Mouse (Mus musculus) cerebellum, postnatal 4 days (tissue): ENCODE measurements around the gene Tmem170.

Experiments used
- DNase-seq, 2 experiments: peaks; one replicate each; pipeline ENCODE4 v3.0.0; 2022; ENCODE audit warnings: low spot score in 2 of 2, mixed read lengths in 1 of 2

Gene Tmem170

GRCm38 (mm10) chr8:111876355-111876948 lies at the start of gene Tmem170:
Gene Tmem170 (minus strand): TSS chr8:111876750.
- DNase-seq, result peak; percentile 96 to 99

GRCm38 (mm10) chr8:111924976-111925375 lies 48.4 kb upstream of the Tmem170 start:
- no peak for DNase-seq

DNA sequence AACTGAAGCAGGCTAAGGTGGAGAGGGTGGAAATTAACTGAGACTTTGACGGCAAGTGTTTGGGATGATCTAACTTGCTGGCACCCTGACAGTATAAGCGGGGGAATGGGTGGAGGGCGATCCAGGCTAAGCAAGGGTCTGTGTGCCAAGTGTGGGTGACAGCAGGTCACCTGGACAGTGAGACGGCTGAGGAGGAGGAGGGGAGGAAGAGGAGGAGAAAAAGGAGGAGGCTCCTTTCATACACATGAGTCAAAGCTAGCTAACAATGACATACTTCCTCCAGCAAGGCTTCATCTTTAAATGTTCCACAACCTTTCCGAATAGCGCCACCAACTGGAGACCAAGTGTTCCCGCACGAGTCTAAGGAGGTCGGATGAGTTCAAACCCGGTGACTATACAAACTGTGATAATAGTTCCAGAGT lies 46.8 kb upstream of the Tmem170 start:
- peak in 1 of 2 experiments; percentile 60 for DNase-seq

DNA sequence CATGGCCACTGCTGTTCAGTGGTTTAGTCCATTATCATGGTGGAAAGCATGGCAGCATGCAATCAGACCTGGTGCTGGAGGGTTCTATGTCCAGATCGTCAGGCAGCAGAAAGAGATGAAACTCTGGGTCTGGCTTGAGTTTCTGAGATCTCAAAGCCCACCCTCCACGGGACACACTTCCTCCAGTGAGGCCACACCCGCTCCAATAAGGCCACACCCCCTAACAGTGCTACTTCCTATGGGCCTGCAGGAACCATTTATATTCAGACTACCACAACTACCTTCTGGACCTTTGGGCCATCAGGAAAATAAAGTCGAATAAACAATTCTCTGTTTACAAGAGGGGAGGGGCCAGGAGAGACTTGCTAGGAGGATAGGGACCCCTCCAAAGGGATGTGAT lies 44.4 kb upstream of the Tmem170 start:
- no peak for DNase-seq

DNA sequence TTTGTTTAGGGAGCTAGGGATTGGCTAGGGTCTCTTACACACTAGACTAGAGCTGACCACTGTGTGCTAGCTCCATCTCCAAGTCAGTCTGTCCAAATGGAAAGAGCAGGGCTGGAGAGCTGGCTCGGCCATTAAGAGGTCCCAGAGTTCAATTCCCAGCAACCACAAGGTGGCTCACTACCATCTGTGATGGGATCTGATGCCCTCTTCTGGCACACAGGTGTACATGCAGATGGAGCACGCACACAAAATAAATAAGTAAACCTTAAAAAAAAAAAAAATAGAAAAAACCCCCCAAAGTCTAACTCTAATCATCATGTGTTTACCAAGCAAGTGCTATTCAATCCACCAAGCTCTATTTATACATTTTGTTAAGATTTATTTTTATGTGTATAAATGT lies 43.1 kb upstream of the Tmem170 start:
- no peak for DNase-seq

DNA sequence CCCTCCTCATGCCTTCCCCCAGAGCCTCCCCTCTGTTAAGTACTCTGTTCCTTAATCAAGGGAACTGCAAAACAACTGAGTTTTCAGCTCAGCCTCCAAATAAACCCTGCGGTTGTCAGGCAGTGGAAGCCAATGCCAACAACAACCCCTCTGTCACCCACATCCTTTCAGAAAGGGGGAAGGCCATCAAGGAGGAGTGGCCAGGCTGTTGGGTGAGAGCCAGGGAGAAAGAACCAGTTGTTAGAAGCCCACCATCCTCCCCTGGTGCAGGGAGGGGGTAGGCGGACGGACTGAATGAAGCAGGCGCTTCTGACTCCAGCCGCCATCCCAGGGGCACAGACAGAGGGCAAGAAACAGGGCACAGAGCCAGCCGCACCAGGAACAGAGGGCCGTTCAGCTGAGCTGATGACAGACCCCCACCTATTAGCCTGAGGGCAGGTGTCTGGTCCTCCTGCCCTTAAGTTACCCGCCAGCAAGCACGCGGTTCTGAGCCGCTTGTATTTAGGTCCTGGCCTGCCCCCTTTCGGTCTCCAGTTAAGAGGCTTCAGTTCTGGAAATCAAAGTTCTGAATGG lies 36.4 kb upstream of the Tmem170 start:
- DNase-seq, result peak in 1 of 2 experiments; percentile 49

GRCm38 (mm10) chr8:111911572-111911971 lies 35.0 kb upstream of the Tmem170 start:
- no peak for DNase-seq

DNA sequence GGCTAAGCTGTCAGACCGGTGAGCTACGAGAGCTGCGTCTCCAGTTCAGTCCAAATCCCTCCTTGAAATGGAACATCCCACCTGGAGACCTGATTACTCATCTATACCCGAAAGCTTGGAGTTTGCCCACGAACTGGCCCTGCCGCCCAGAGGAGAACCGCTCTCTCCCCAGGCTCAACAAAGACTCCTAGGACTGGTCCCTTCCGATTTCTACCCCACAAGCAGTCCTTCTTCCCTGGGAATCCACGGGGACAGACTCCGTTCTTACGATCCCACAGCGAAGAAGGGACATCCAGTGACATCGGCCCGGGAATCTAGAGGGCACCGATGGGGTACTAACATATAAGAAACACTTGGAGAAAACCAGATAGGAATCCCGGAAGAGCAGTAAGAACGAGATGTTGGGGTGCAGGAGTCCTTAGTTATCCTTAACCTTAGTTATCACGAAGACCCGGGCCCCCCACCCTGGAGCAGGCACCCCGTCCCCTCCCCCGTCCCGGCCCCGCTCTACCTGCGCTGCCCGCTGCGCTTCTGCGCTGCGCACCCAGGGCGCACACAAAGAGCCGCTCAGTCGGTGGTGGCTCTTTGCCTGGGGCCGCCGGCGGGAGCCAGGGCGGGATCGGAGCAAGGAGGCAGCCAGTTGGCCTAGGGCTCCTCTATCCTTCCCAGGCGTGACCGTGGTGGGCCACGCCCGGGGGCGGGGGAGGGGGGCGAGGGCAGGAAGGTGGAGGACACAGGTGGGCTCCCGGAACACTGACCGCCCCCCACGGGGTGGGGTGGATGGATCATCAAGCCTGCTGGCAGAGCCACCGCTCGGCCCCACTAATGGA lies 33.3 kb upstream of the Tmem170 start, which contains the start of gene Chst5:
Gene Chst5 (minus strand): TSS at position 827 of the 830 bp plus-strand sequence.
- DNase-seq, result peak in 1 of 2 experiments; percentile 21

DNA sequence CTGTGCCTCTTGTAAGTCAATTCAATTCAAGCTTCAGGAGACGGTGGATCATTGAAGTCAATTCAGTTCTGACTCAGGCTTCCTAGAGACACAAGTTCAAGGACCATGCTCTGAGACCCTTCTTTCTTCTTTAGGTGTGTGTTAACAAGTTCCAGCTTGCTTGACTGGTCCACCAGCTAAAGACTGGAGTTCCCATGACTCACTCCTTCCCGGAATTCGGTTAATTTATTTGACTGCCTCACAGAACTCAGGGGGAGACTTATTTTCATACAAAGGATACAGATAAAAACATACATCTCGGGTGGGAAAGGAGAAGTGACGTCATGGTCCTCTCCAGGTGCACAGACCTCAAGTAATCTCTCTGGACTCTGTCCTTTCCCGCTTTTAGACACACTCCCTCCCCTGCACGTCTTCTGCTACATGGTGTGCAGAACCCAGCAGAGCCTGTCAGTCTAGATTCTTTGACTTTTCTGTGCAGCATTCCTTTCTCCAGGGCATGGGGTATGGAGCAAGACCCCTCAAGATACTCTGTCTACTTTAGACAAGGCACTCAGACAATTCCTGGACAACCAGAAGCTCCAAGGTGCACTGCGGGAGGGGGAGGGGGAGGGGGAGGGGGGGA lies 29.1 kb upstream of the Tmem170 start:
- DNase-seq, result no peak

- no peak for DNase-seq
Observed at GRCm38 (mm10) chr8:111902080-111902479, 25.5 kb upstream of the Tmem170 start.

DNA sequence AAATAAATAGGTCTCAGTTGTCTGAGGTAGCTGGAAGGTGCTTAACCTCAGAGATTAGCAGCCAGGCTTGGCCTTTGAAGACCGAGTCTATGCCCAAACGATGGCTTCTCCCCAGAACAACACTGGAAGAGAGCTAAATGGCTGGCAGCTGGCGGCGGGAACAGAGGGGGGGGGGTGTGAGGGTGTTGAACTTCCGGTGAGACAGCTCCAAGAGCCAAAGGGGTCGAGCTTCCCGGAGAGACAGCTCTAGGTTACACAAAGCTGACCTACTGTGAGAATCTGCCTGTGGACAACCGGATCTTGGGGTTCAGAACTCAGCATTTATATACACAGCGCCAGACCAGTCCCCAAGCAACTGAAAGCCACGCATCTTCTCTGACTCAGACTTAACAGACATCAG lies 22.0 kb upstream of the Tmem170 start:
- no peak for DNase-seq

- no peak for DNase-seq
Observed at GRCm38 (mm10) chr8:111894955-111895354, 18.4 kb upstream of the Tmem170 start.

- no peak for DNase-seq
Observed at GRCm38 (mm10) chr8:111892615-111893014, 16.1 kb upstream of the Tmem170 start.

DNA sequence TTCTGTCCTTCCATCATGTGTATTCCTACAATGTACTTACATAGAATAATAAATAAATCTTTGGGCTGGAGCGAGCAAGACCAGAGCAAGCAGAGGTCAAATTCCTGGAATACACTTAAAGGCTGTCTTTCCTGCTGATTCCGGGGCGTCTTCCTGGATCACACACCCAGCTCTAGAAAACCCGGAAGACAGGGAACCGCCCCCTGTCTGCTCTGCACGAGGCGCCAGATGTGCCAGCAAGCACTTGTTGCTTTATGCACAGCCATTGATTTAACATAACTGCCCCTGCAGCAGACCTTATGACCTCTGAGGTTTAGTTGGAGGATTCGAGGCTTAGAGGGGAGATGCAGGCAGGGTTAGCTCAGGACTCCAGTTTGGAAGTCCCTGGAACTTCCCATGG lies 15.4 kb upstream of the Tmem170 start:
- DNase-seq, result no peak

- DNase-seq, result no peak
Observed at GRCm38 (mm10) chr8:111890911-111891303, 14.4 kb upstream of the Tmem170 start.

DNA sequence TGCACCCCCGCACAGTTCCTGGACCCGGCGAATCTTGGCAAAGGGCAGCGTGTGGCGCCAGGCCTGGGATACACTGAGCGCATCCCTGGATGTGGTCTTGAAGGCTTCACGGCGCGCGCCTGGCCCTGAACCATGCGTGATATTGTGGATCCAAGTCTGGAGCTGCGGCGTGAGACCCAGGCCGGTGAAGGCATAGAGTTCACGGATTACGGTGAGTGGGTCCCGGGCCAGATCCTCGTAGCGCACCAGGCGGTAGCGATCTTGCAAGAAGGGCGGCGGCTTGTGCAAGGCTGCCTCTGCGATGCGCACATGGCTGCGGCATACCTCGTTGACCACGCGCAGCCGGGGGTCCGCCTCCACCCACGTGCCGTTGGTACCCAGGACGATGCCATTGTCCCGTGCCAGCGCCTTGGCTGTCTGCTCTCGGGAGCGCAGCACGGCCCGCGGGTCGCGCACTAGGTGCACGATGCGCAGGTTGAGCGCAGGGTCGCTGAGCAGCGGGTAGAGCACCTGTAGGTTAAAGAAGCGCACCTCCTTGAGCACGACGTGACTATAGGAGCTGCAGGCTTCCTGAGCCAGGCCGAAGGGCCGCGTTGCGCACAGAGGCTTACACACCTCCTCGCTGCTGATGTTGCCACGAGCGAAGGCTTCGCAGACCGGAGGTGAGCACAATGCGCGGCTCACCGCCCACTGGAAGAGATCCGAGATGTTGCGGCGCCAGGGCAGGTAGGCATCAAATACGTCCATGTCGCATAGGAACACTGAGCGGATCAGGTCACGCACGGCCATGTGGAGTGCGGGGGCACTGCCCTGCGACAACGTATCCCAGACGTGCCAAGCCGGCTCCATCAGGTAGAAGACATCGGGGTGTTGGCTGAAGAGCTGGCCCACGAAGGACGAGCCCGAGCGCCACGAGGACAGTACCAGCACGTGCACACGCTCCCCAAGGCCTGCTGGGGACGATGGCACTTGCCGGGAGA lies 13.7 kb upstream of the Tmem170 start:
- DNase-seq, result peak; percentile 22 to 27

- no peak for DNase-seq
Observed at GRCm38 (mm10) chr8:111888091-111888650, 11.6 kb upstream of the Tmem170 start.

GRCm38 (mm10) chr8:111887479-111887878 lies 10.9 kb upstream of the Tmem170 start:
- no peak for DNase-seq

DNA sequence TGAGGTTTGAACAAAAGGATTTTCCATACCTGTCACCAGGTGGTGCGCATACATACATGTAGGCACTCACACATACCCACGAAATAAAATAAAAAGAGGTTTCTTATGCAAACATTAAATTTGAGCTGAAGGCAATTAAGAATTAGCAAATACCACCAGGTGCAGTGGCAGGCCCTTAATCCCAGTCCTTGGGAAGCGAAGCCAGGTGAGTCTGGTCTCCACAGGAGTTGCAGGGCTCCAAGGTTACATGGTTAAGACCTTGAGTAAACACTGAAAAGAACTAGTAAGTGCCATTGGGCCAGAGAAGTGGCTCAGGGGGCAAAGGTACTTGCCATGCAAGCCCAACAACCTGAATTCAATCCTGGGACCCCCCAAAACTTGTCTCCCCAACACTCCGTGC lies 7.1 kb upstream of the Tmem170 start:
- no peak for DNase-seq

DNA sequence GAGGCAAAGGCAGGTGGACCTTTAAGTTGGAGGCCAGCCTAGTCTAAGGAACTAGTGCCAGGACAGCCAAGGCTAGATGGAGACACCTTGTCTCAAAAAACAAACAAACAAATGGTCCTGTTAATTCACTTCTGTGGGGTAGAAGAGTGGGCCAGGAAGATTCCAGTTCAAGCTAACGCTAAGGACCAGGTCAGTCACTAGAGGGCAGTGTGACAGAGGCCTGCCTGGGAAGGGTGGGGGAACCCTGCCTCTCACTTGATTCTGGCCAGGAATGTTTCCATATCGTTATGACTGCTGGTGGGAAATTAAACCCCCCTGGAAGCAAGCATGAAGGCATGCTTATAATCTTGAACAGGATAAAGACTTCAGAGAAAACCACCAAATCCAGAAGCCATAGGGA lies 5.0 kb upstream of the Tmem170 start:
- peak in 1 of 2 experiments; percentile 39 for DNase-seq

GRCm38 (mm10) chr8:111877711-111878110 lies 1.2 kb upstream of the Tmem170 start:
- no peak for DNase-seq
